Mouse (Mus musculus) bone marrow, adult 2 months (tissue): Measurements from ENCODE around the gene Tepsin.

Source experiments
- CTCF ChIP-seq: fragments of 200-500 bp; IDR thresholded peaks from 2 replicates; pipeline ENCODE4 v1.5.1; 2011; ENCODE audit warnings: low read length, control low read depth; ENCODE audit not compliant: control insufficient read depth, insufficient read depth
- POLR2A ChIP-seq: fragments of 200-500 bp; IDR thresholded peaks from 2 replicates; pipeline ENCODE4 v1.6.1; 2011; ENCODE audit warnings: low read depth, mild to moderate bottlenecking, control low read depth, low read length, borderline replicate concordance; ENCODE audit not compliant: control insufficient read depth

DNA sequence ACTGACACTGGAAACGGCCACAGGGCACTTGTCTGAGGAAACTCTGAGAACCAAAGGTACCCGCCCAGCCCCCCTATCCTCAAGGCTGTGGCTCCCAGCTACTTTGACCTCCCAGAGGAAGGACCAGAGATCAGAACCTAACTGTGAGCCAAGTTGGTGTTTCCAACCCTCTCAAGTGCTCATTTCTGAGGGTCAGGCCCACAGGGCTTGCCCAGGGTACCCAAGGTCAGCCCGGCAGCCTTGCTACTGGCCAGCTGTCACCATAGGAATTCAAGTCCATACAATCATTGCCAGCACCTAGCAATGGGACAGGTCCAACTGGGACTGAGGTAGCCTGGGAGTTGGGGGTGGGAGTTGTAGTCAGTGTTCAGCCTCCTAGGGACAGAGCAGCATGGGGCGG, 7.9 kb downstream of the Tepsin start:
- no peak for TF ChIP-seq CTCF
- TF ChIP-seq POLR2A = no peak
